Mouse (Mus musculus) heart, adult 2 months (tissue): ENCODE results near the gene Yars. TPM values are rescaled to one million over a fixed set of nuclear protein-coding genes. Genes with fewer than 3 reads are reported as not detected.
A peak's percentile ranks its signal among the peaks of the same experiment; 100 is the strongest.

Source experiments
- DNase-seq, 2 experiments: peaks; one replicate each; pipeline ENCODE4 v3.0.0; 2021
- H3K27ac ChIP-seq: fragments of 200-600 bp; 2 replicates; pipeline ENCODE4 v1.8.1; 2022
- H3K27me3 ChIP-seq: fragments of 200-500 bp; 2 replicates; pipeline ENCODE4 v1.6.1; 2012; ENCODE audit warnings: mild to moderate bottlenecking, low read length, inconsistent platforms, mixed read lengths; ENCODE audit not compliant: control insufficient read depth, insufficient read depth
- H3K36me3 ChIP-seq: fragments of 200-500 bp; 2 replicates; pipeline ENCODE4 v1.6.1; 2012; ENCODE audit warnings: low read length, inconsistent platforms; ENCODE audit not compliant: control insufficient read depth, insufficient read depth
- H3K4me1 ChIP-seq: fragments of 200-500 bp; 2 replicates; pipeline ENCODE4 v1.6.1; 2011; ENCODE audit warnings: low read length; ENCODE audit not compliant: control insufficient read depth, insufficient read depth
- H3K4me3 ChIP-seq: fragments of 200-600 bp; 2 replicates; pipeline ENCODE4 v1.8.1; 2022
- H3K79me2 ChIP-seq: fragments of 200-500 bp; replicated peaks from 2 replicates; pipeline ENCODE4 v1.6.1; 2012; ENCODE audit warnings: mild to moderate bottlenecking, inconsistent platforms, low read length, moderate library complexity, mixed read lengths; ENCODE audit not compliant: control insufficient read depth, insufficient read depth
- H3K9ac ChIP-seq: fragments of 200-500 bp; 2 replicates; pipeline ENCODE4 v1.6.1; 2012; ENCODE audit warnings: low read depth, mild to moderate bottlenecking, control low read depth, inconsistent platforms, low read length, mixed read lengths
- CTCF ChIP-seq: fragments of 200-600 bp; IDR thresholded peaks from 2 replicates; pipeline ENCODE4 v1.8.1; 2022; ENCODE audit warnings: antibody characterized with exemption, mild to moderate bottlenecking, moderate library complexity
- EP300 ChIP-seq: fragments of 200-500 bp; IDR thresholded peaks from 2 replicates; pipeline ENCODE4 v1.6.1; 2011; ENCODE audit warnings: low read depth, low read length, control low read depth; ENCODE audit not compliant: insufficient read depth
- POLR2A ChIP-seq: fragments of 200-500 bp; IDR thresholded peaks from 2 replicates; pipeline ENCODE4 v1.6.1; 2011; ENCODE audit warnings: mild to moderate bottlenecking, low read depth, low read length, control low read depth; ENCODE audit not compliant: insufficient read depth
- WGBS: fragments of 180-500 bp; shearing (Covaris S2); methylation state at CpG from one replicate; pipeline ENCODE4 v1.1.7; 2018; 5-methylcytosine and 5-hydroxymethylcytosine counted together
- intact Hi-C: fragments of 180-260 bp; cut with DNase I; formaldehyde crosslinking; loops from one replicate; pipeline ENCODE4 v1.15.1; 2025
- polyA plus RNA-seq: library from polyadenylated mRNA; depleted of rRNA; stranded (reverse); fragments of >200 nt; gene quantifications from 2 replicates; pipeline ENCODE4 v1.2.3, GENCODE M21; 2012
- total RNA-seq, 2 experiments: library from RNA; stranded (reverse); gene quantifications; 2 replicates each; pipeline ENCODE4 v1.2.3; 2021

Gene Yars
- total and polyA plus RNA-seq, 3 experiments = 10.4 to 29.7 (median 26.3) TPM

DNA sequence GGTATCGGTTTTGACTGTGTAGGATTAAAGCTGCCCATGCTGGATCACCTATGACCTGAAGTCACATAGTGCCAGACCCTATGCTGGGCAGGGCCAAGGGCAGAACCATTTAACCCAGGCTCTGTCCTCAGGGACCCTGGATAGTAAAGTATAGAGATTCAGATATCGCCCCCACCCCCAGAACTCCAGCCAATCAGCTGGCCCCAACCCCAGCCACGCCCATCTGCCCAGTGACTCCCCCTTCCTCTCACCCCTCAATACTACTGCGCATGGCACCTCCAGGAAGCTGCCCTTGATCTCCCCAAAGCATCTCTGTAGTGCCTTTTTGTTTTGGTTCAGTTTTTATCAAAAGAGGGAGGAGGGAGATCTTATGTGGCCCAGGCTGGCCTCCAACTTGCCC lies 53.2 kb downstream of the Yars start:
- DNase-seq = no peak
- Histone ChIP-seq H3K4me1 (peaks cover 3% of the 10 kb centered on the region; the same call in 1 of the 2 replicates), H3K4me3 (no peak overlapping the region), H3K79me2 (no peaks in the 10 kb centered on the region), H3K27me3 (no peaks in the 10 kb centered on the region), H3K27ac (no peak overlapping the region), H3K9ac (no peak overlapping the region), H3K36me3 (no peaks in the 10 kb centered on the region)
- TF ChIP-seq POLR2A (no peak), CTCF (no peak), EP300 (no peak)
- WGBS = 76% methylated on average over 4 of the region's 4 CpGs
- intact Hi-C loops = no loop called here

DNA sequence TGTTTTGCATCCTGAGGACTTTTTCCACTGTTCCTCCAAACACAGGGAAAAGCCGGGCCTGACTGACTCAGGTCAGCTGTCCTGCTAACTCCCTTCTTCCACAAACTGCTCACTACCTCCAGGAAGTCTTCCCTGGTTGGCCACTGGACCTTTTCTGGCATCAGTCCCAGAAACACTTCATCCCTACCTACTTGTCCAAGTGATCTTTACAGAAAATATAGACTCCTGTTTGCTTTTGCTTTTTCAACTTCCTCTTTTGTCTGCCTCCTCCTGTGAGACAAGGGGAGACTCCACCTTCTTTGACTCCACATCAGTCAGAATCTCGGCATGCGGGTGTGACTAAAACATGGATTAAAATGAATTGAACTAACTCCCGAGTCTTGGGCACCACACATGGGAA lies 55.2 kb downstream of the Yars start:
- Histone ChIP-seq H3K79me2 (no peaks in the 10 kb centered on the region), H3K4me3 (no peak overlapping the region), H3K27me3 (no peaks in the 10 kb centered on the region), H3K27ac (no peak overlapping the region), H3K36me3 (no peaks in the 10 kb centered on the region), H3K4me1 (peaks cover 3% of the 10 kb centered on the region; the same call in 1 of the 2 replicates), H3K9ac (no peak overlapping the region)
- TF ChIP-seq CTCF = no peak
- no peak for TF ChIP-seq POLR2A
- TF ChIP-seq EP300 = no peak
- DNase-seq = no peak
- intact Hi-C loops = no loop called here
- WGBS = 43% methylated on average over 4 of the region's 4 CpGs

DNA sequence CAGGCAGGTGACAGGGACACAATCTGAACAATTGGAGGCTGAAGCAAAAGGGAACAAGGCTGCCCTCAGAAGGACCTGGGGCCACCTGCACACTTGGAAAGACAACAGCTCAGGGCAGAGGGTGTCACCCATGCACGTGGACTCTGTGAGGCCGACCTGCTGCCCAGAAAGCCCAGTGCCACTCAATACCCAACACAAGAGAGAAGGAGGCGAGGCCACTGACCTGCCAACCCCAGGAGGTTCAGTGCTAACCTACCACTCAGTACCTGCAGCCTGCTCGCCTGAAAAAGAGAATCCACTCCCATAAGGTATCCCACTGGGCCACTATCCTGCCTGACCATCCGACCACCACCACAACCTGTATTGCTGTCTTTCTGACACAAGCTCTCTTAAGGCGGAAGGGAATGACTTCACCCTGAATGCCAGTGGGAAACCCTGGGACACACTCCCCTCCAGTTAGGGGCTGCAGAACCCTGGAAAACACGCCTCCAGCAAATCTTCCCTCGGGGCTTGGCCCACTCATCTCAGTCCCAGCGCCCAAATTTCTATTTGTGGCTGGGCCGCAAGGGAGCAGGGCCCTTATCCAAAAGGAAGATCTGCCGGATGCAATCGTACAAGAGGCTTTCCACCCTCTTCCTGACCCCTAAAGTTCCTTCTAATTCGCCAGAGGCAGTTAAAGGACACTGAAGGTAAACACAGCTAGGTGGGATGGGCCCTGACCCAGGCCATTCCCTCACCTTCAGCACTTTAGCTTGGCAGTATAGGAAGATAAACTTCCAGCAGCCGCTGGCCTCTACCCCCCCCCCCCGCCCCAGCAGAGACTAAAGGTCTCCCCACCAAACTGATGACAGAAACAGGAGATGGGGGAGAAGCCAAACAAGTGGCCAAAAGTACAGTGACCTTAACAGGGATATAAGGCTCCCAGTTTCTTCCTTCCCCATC lies 57.1 kb downstream of the Yars start:
- Histone ChIP-seq H3K9ac (no peak overlapping the region), H3K27me3 (no peaks in the 10 kb centered on the region), H3K36me3 (no peaks in the 10 kb centered on the region), H3K27ac (no peak overlapping the region), H3K4me1 (peaks cover 3% of the 10 kb centered on the region; the same call in 1 of the 2 replicates), H3K79me2 (no peaks in the 10 kb centered on the region), H3K4me3 (peak overlapping the region; percentile 60; the same call in 1 of the 2 replicates)
- DNase-seq = no peak
- TF ChIP-seq EP300 (no peak), CTCF (0 out of 2 replicates have a peak, but pooled peaks have one; percentile 1)
- 39% methylated on average over 15 of the region's 15 CpGs for WGBS
- intact Hi-C loops = loop anchor here (2.0 kb wide), 1 partner anchor 16 kb away; no protein-coding TSS in a partner anchor

DNA sequence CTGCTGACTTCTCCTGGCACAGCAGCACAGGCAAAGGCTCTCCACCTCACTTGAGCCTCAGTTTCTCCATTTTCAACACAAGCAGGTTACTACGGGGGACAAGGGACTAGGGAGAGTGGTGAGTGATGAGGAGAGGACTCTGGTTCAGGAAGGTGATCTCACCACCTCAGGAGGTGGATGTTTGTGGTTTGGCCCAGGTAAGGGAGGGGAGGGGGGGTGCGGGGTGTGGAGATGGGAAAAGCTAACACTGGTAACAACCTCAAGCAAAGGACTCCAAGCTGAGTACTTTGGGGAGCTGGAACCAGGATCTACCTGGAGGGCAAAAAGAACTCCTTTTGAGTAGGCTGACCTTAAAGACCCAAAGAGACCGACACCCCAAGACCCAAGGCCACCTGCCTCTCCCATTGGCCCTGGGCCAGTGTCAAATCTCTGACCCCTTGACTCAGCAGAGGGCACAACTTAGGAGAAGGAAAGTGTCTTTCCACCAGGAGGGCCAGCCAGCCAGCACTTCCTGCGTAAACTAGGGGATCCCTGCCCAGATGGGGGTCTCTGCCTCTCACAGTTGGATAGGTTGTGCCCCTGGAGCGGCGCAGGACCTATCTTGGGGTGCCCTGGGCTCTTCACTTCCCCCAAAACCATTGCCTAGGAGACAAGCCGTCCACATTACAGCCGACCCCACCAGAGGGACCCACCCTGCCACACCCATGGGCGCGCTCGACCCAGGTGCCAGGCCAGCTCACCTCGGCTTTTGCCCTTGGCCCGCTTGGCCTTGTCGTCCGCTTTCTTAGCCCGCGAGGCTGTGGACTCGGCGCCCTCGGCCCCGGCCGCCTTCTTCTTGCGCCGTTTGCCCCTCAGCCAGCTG lies 58.1 kb downstream of the Yars start:
- Histone ChIP-seq H3K4me3 (peak overlapping the region; percentile 60), H3K79me2 (no peaks in the 10 kb centered on the region), H3K9ac (peak overlapping the region; percentile 90), H3K4me1 (peaks cover 1% of the 10 kb centered on the region; the same call in 1 of the 2 replicates), H3K36me3 (no peaks in the 10 kb centered on the region), H3K27ac (peak overlapping the region; percentile 76), H3K27me3 (no peaks in the 10 kb centered on the region)
- TF ChIP-seq EP300 = no peak
- TF ChIP-seq CTCF = no peak
- TF ChIP-seq POLR2A = no peak
- WGBS = 10% methylated on average over 24 of the region's 24 CpGs
- intact Hi-C loops = loop anchor here (2.0 kb wide), 1 partner anchor 15 kb away; no protein-coding TSS in a partner anchor
- DNase-seq = peak in 1 of 2 experiments; percentile 54

DNA sequence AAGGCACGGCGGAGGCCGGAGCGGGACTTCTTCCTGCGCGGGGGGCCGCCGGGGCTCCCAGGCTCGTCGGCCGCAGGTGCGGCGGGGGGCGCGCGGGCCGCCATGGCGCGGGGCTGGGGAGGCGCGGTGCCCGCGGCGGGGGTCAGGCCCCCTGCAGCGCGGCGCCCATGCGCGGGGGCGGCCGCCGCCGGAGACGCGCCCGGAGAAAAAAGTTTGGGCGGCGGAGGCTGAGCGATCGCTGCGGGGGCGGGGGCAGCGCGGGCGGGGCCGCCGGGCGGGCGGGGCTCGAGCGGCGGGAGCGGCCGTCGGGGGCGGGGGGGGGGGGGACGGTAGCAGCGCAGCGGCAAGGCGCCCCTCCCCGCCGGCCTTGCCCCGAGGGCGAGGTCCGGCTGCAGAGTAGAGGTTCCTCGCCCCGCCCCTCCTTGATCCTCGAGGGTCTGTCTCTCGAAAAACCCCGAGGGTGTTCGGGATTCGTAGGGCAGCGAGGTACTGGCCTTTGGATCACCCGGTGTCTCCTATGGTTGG lies 58.7 kb downstream of the Yars start:
- WGBS = 2% methylated on average over 47 of the region's 74 CpGs
- peak in 1 of 2 experiments; percentile 32 for DNase-seq
- no peaks in the 10 kb centered on the region for H3K27me3 ChIP-seq

More for the DNA sequence above, 58.7 kb downstream of the Yars start:
- peaks cover 1% of the 10 kb centered on the region; the same call in 1 of the 2 replicates for H3K4me1 ChIP-seq
- H3K79me2 ChIP-seq = no peaks in the 10 kb centered on the region
- no peaks in the 10 kb centered on the region for H3K36me3 ChIP-seq
- peak overlapping the region; percentile 60 for H3K4me3 ChIP-seq
- peak overlapping the region; percentile 90 for H3K9ac ChIP-seq
- peak overlapping the region; percentile 76 for H3K27ac ChIP-seq
- TF ChIP-seq CTCF (no peak), POLR2A (no peak), EP300 (no peak)
- intact Hi-C loops = no loop called here
